Mouse (Mus musculus): ENCODE measurements around the gene Rnaseh2c. TPM values are rescaled to one million over a fixed set of nuclear protein-coding genes. Genes with fewer than 3 reads are reported as not detected.
A peak's percentile ranks its signal among the peaks of the same experiment; 100 is the strongest.

The Rnaseh2c gene
- polyA plus RNA-seq, 1 experiment from 2014 or later, result 81.0 TPM

DNA sequence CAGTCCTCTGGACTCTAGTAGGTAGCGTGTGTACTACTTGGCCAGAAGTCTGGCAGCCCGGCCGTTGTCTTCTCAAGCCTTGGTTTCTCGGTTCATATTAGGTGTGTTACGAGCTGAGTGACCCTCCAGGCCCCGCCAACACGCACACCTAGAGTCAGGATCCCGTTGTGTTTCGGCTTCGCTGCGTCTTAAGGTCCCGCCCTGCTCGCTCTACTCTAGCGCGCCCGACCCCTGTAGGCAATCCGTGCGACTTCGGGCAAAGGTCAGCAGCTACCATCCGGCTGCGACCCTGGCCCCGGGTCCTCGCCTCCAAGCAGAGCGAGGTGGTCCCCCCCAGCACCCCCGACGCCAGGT, 34.5 kb upstream of the Rnaseh2c start:
- Histone ChIP-seq H3K4me2 (replicated peaks; ENCODE audit: low read depth) (peak overlapping the region; percentile 95), H3K4me1 (replicated peaks; ENCODE audit: control insufficient read depth, insufficient read depth, low read length) (0 out of 2 replicates have a peak, but pooled peaks cover 9% of the 10 kb centered on the region), H3K27me3 (replicated peaks; ENCODE audit: control insufficient read depth, insufficient read depth, low read length) (no peaks in the 10 kb centered on the region), H3K9me3 (ENCODE audit: control insufficient read depth) (no peaks in the 10 kb centered on the region), H3K9ac (ENCODE audit: low read depth, low read length) (peak overlapping the region; percentile 60), H3K36me3 (ENCODE audit: control insufficient read depth, insufficient read depth) (peaks cover 27% of the 10 kb centered on the region), H3K27ac (ENCODE audit: low read depth, low read length) (peak overlapping the region; percentile 94), H3K4me3 (ENCODE audit: low read depth, low read length) (peak overlapping the region; percentile 74)
- TF ChIP-seq CTCF (IDR thresholded peaks at IDR 0.05; ENCODE audit: low read depth), result no peak
- WGBS, result 2% methylated on average over 26 of the region's 26 CpGs
- peak; percentile 15 for ATAC-seq

- peak within 1 kb of the TSS; percentile 94 for H3K27ac ChIP-seq (ENCODE audit: low read depth, low read length)
- no peaks in the 10 kb centered on the region for H3K9me3 ChIP-seq (ENCODE audit: control insufficient read depth)
- peak within 1 kb of the TSS; percentile 95 for H3K4me2 ChIP-seq (replicated peaks; ENCODE audit: low read depth)
- peak; percentile 99 for TF ChIP-seq CTCF (IDR thresholded peaks at IDR 0.05; ENCODE audit: low read depth)
- H3K36me3 ChIP-seq (ENCODE audit: control insufficient read depth, insufficient read depth), result peaks cover 27% of the 10 kb centered on the region
- H3K4me1 ChIP-seq (replicated peaks; ENCODE audit: control insufficient read depth, insufficient read depth, low read length), result 0 out of 2 replicates have a peak, but pooled peaks cover 9% of the 10 kb centered on the region
- no peaks in the 10 kb centered on the region for H3K27me3 ChIP-seq (replicated peaks; ENCODE audit: control insufficient read depth, insufficient read depth, low read length)
- peak; percentile 87 for ATAC-seq
- WGBS, result under 1% methylated on average over 90 of the region's 102 CpGs
- H3K9ac ChIP-seq (ENCODE audit: low read depth, low read length), result peak within 1 kb of the TSS; percentile 60
- H3K4me3 ChIP-seq (ENCODE audit: low read depth, low read length), result peak within 1 kb of the TSS; percentile 74
These were observed 33.9 kb upstream of the Rnaseh2c start, which contains the start of gene Ap5b1 for GRCm38 (mm10) chr19:5567534-5568469. Gene Ap5b1 (plus strand): TSS chr19:5568025.

DNA sequence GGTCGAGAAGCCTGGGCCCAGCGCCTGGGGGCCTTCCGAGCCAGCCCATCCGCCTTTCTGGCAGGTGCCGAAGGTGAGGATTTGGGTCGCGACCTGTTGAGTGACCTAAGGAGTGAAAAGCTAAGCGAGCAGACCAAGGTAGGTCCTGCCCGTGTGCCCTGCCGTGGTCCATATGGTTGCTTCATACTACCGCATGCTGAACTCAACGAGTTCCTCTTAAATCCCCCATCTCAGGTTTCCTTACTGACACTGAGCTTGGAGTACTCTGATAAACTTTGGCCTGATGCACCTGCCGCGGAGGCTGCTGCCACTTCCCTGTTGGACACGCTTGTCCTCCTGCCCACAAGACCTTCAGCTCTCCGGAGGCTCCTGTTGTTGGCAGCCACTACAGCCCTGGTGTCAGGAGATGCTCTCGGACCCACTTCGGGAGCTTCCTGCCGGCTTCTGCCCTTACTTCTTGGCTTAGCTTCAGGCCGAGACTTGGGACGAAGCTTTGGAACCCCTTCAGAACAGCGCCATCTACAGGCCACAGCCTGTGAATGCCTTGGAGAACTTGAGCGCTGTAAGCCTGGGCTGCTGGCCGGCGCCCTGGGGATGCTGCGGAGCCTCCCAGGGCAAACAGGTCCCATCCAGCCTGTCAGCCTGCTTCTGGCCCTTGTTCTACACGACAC, 33.1 kb upstream of the Rnaseh2c start:
- Histone ChIP-seq H3K4me3 (ENCODE audit: low read depth, low read length) (peak overlapping the region; percentile 74), H3K4me1 (replicated peaks; ENCODE audit: control insufficient read depth, insufficient read depth, low read length) (0 out of 2 replicates have a peak, but pooled peaks cover 9% of the 10 kb centered on the region), H3K4me2 (replicated peaks; ENCODE audit: low read depth) (peak overlapping the region; percentile 95), H3K27ac (ENCODE audit: low read depth, low read length) (peak overlapping the region; percentile 94; the same call in 1 of the 2 replicates), H3K27me3 (replicated peaks; ENCODE audit: control insufficient read depth, insufficient read depth, low read length) (no peaks in the 10 kb centered on the region), H3K9ac (ENCODE audit: low read depth, low read length) (peak overlapping the region; percentile 60), H3K36me3 (ENCODE audit: control insufficient read depth, insufficient read depth) (peaks cover 27% of the 10 kb centered on the region), H3K9me3 (ENCODE audit: control insufficient read depth) (no peaks in the 10 kb centered on the region)
- TF ChIP-seq CTCF (IDR thresholded peaks at IDR 0.05; ENCODE audit: low read depth), result peak; percentile 93
- ATAC-seq, result no peak
- WGBS, result 5% methylated on average over 27 of the region's 27 CpGs

GRCm38 (mm10) chr19:5569521-5569920, 32.2 kb upstream of the Rnaseh2c start:
- Histone ChIP-seq H3K9ac (ENCODE audit: low read depth, low read length) (no peak overlapping the region), H3K27ac (ENCODE audit: low read depth, low read length) (0 out of 2 replicates have a peak overlapping the region, but pooled peaks have one; percentile 6), H3K4me2 (replicated peaks; ENCODE audit: low read depth) (peak overlapping the region; percentile 95), H3K36me3 (ENCODE audit: control insufficient read depth, insufficient read depth) (peaks cover 27% of the 10 kb centered on the region), H3K27me3 (replicated peaks; ENCODE audit: control insufficient read depth, insufficient read depth, low read length) (no peaks in the 10 kb centered on the region), H3K9me3 (ENCODE audit: control insufficient read depth) (no peaks in the 10 kb centered on the region), H3K4me1 (replicated peaks; ENCODE audit: control insufficient read depth, insufficient read depth, low read length) (0 out of 2 replicates have a peak, but pooled peaks cover 9% of the 10 kb centered on the region), H3K4me3 (ENCODE audit: low read depth, low read length) (no peak overlapping the region)
- 83% methylated on average over 10 of the region's 10 CpGs for WGBS
- no peak for TF ChIP-seq CTCF (IDR thresholded peaks at IDR 0.05; ENCODE audit: low read depth)
- ATAC-seq, result no peak

DNA sequence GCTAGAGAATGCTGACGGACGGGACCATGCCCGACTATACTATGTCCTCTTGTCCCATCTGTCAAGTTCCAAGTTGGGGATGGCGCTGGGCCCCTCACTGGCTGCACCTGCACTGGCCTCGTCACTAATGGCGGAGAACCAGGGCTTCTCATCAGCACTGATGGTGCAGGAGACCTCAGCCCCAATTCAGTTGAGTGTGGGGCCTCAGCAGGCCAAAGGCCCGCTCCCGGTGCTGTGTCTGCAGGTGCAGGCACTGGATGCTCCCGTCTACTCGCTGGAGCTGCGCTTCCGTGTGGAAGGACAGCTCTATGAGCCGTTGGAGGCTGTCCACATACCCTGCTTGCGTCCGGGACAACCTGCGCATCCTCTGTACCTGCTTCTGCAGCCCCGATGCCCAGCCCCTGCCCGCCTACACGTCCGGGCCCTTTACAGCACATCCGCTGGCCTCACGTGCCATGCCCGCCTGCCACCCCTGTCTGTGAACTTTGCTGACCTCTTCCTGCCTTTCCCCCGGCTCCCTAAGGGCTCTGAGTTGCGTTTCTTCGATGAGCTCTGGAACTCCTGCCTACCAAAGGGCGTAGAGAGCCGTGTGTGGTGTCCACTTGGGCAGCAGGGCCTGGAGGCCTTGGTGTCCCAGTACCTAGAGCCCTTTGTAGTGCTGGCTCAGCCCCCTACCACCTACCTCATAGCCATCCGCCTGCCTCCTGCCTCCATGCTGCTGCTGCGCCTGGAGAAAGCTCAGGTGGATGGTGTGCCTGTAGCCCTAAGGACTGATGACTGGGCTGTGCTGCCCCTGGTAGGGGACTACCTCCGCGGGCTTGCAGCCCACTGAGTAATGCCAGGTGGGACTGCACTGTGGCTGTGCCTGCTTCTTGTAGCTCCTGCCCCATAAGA, 31.1 kb upstream of the Rnaseh2c start:
- Histone ChIP-seq H3K36me3 (ENCODE audit: control insufficient read depth, insufficient read depth) (peaks cover 27% of the 10 kb centered on the region), H3K4me3 (ENCODE audit: low read depth, low read length) (no peak overlapping the region), H3K9me3 (ENCODE audit: control insufficient read depth) (no peaks in the 10 kb centered on the region), H3K27ac (ENCODE audit: low read depth, low read length) (no peak overlapping the region), H3K4me1 (replicated peaks; ENCODE audit: control insufficient read depth, insufficient read depth, low read length) (0 out of 2 replicates have a peak, but pooled peaks cover 9% of the 10 kb centered on the region), H3K27me3 (replicated peaks; ENCODE audit: control insufficient read depth, insufficient read depth, low read length) (no peaks in the 10 kb centered on the region), H3K9ac (ENCODE audit: low read depth, low read length) (no peak overlapping the region), H3K4me2 (replicated peaks; ENCODE audit: low read depth) (no peak overlapping the region; the same call in 1 of the 2 replicates)
- ATAC-seq, result no peak
- 90% methylated on average over 32 of the region's 32 CpGs for WGBS
- TF ChIP-seq CTCF (IDR thresholded peaks at IDR 0.05; ENCODE audit: low read depth), result no peak
